Mouse (Mus musculus) hematopoietic stem cell, adult 5-6 weeks (primary cell): ENCODE measurements around the gene Zfp365. TPM values are rescaled to one million over a fixed set of nuclear protein-coding genes. Genes with fewer than 3 reads are reported as not detected.
A peak's percentile ranks its signal among the peaks of the same experiment; 100 is the strongest.

Source experiments
- ATAC-seq, 2 experiments: fragments of 125-278 bp in 1 of 2; replicated peaks in 1 of 2; 2 replicates each; pipeline ENCODE4 v1.8.0; 2016 to 2017; ENCODE audit warnings: inconsistent platforms in 2 of 2, mild to moderate bottlenecking in 2 of 2, moderate number of reproducible peaks in 2 of 2, low read depth in 1 of 2, moderate TSS enrichment in 1 of 2; ENCODE audit not compliant: low FRiP score in 2 of 2, poor library complexity in 2 of 2, severe bottlenecking in 2 of 2, insufficient read depth in 1 of 2, low TSS enrichment in 1 of 2
- total RNA-seq: library from RNA; stranded (forward); fragments of 172-1452, 232-1000 nt; gene quantifications from 2 replicates; pipeline ENCODE4 v1.2.3, GENCODE M21; 2017

Gene Zfp365
- 0.19 and 0.20 TPM in 2 replicates for total RNA-seq

- ATAC-seq: peak; percentile 40 to 55; a peak in 3 of 4 replicates
Observed at GRCm38 (mm10) chr10:67912337-67912776, at the start of gene Zfp365. Zfp365 (minus strand) TSS chr10:67912662.

- ATAC-seq: peak; percentile 42 to 91; a peak in 2 of 4 replicates
Observed at GRCm38 (mm10) chr10:67959982-67960381, 47.5 kb upstream of the Zfp365 start.

DNA sequence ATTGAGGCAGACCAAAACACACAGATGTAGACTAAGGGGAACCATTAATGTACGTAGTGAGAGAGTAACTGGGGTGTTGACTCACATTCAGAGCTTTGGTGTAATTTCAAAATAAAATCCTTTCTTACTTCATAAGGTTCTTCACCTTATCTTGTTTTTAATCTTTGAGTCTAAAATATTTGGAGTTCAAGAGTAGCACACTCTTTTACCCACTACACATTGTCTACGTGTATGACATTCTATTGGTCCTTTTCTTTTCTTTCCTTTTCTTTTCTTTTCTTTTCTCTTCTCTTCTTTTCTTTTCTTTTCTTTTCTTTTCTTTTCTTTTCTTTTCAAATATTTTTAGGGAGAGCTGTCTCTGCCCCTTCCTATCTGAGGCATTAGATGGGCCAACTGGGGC, 43.5 kb upstream of the Zfp365 start:
- ATAC-seq: no peak

- ATAC-seq: no peak
Observed at GRCm38 (mm10) chr10:67951690-67952089, 39.2 kb upstream of the Zfp365 start.

DNA sequence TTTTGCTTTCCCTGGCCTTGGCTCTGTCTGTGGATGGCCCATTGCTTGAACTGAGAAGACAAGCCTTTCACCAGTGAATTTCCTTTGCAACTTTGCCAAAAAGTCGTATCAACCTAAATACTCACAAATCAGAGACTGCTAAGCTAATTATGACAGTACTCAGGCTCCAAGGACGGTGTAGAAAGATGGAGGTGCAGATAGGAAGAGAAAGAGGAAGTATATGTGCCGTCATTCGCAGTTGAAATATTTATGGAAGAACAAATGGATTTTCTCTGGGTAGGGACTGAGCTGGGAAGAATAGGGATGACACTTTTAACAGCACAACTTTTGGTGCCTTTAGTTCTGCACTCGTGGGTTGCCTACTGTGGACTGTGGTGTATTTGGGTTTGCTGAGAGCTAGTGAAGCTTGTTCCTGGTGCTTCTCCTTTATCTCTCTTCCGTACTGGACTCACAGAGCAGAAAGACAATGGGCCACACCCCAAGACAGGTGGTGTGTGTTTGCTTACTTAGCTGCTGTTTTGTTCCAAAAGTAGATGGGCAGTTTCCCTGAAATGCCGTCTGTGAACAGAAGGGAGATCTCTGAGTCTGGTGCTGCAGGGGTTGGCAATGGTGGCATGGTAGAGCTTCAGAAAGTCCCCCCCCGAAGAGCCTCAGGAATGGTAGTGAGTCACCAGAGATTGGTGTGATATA, 37.7 kb upstream of the Zfp365 start:
- ATAC-seq: no peak; a peak in 1 of 4 replicates

DNA sequence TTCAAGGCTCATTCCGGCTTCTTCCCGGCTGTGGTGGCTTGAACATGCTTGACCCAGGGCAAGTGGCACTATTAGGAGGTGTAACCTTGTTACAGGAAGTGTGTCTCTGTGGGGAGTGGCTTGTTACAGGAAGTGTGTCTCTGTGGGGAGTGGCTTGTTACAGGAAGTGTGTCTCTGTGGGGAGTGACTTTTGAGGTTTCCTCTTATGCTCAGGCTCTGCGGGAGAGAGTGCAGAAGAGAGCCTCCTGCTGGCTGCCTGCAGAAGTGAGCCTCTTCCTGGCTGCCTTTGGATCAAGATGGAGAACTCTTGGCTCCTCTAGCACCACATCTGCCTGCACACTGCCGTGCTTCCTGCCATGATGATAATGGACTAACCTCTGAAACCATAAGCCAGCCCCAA, 31.1 kb upstream of the Zfp365 start:
- peak; percentile 82 to 84; a peak in 3 of 4 replicates for ATAC-seq

DNA sequence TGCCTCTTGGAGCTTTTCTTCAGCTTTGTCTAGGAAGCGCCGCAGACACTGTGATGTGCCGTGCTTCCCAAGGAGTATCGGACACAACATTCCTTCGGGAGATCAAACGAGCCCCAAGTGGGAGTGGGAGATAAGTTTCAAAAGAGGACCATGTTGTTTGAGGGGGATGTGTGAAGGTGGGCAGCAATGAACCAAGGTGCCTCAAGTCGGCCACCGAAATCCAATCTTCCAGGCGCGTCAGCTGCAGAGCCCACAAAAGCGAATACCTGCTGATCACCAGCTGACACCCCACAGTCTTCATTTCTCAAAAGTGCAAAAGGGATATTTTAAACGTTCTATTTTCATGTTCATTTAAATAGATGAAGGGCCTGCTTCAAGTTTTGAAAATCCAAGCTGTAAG, 27.1 kb upstream of the Zfp365 start:
- ATAC-seq: no peak

- no peak for ATAC-seq
Observed at GRCm38 (mm10) chr10:67937775-67938174, 25.3 kb upstream of the Zfp365 start.

GRCm38 (mm10) chr10:67936944-67937343, 24.5 kb upstream of the Zfp365 start:
- ATAC-seq: no peak

DNA sequence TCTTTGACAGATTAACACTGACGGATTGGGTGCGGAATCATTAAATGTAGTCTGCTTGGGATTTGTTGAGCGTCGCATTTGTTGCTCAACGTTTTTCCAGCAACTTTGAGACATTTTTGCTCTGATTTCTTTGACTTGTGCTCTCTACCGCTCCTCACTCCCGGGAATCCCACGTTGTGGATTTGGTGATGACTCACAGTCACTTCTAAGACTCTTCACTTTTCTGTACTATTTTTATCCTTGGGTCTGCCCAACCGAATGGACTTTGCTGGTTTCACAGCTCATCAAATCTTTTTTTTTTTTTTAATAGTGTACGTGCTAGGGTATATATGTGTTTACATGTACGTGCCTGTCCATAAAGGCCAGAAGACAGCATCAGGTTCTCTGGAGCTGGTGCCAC, 20.3 kb upstream of the Zfp365 start:
- ATAC-seq: no peak

GRCm38 (mm10) chr10:67931328-67931727, 18.9 kb upstream of the Zfp365 start:
- no peak for ATAC-seq

GRCm38 (mm10) chr10:67928584-67928983, 16.1 kb upstream of the Zfp365 start:
- ATAC-seq: peak; percentile 45 to 69; a peak in 3 of 4 replicates

DNA sequence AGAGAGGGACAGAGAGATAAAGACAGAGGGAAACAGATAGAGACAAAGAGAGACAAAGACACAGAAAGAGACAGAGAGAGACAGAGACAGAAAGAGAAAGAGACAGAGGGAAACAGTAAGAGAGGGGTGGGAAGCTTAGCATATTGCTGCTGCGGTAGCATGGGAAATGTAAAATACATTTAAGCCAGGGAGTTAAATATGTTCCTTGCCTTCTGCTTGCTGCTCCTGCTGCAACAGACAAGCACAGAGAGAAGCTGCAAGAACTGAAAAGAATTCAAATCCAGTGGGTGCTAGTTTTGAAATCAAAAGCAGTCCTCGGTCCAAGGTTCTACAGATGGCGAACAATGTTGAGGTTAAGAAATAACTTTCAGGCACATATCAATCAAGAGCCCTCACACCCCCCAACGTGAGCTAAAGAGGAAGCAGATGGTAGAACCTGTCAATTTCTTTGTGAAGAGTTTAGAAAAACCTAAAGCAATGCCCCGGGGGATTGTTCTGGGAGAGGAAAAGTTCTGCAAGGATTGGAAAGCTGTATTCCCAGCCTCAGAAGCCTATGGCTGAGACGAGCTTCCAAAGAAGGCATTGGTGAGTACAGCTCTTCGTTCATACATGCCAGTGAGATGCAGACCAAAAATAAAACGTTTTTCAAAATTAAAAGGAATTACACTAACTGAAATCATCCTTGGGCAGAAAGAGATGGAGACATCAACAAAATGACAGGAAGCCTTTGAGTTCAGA, 15.4 kb upstream of the Zfp365 start:
- ATAC-seq: 0 out of 4 replicates have a peak, but pooled peaks of 1 of the 2 experiments have one; percentile 12

DNA sequence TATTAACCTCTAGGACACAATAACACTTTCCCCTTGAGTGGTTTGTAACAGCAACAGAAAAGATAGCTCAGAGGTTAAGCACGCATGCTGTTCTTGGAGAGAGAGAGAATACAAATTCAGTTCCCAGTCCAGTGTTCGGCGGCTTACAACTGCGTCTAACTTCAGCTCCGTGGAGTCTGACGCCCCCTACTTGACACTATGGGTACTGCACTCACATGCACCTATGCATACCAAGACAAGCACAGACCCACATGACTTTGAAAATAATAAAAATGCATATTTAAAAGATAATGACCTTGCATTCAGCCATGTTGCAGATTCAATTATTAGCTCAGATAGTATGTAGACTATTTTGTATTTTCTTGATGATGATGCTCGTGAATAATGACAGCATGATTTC, 11.6 kb upstream of the Zfp365 start:
- no peak for ATAC-seq

DNA sequence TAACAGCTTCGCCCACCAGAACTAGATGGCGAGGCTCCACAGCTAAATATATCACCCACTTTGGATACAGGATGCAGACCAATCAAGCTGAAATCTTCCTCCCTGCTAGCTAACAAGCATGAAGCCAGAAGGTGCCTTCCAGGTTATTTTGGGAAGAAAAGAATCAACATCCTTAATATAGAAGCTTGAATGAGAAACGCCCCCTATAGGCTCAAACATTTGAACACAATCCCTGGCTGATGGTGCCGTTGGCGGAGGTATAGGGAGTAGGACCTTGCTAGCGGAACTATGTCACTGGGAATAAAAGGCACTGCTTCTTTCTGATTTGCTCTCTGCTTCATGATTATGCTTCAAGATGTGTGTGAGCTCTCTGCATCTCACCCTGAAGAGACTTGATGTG, 9.3 kb upstream of the Zfp365 start:
- no peak for ATAC-seq

GRCm38 (mm10) chr10:67919706-67920105, 7.2 kb upstream of the Zfp365 start:
- no peak for ATAC-seq

DNA sequence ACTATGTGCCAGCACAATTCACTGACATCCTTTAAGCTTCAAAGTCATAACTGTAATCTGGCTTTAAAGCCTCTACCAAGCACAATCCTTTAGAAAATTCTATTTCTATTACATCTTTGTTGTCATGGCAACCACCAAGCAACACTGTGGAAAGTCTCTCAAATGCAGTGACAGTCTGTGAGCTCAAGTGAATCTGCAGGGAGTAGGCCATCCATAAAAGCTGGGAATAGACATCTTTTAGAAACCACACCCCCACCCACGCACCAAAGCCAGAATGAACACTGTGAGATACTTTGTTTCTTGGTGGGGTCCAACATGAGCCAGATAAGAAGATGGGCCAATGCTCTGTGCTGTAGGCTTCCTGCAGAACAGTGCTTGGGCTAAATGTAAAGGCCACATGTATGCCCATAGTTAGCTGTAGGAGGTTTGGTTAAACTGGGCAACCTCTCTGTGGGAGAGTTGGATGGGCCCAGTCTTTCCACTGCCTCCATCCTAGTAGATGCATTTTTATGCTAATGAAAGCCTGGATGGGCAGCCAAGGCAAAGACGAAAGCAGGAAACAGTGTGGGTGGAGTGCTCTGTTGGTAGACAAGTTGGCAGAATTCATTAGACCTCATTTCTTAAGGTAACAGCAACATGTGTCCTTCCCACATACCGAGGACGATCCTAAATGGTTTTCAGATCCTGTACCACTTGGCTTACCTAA, 5.9 kb upstream of the Zfp365 start:
- no peak for ATAC-seq

DNA sequence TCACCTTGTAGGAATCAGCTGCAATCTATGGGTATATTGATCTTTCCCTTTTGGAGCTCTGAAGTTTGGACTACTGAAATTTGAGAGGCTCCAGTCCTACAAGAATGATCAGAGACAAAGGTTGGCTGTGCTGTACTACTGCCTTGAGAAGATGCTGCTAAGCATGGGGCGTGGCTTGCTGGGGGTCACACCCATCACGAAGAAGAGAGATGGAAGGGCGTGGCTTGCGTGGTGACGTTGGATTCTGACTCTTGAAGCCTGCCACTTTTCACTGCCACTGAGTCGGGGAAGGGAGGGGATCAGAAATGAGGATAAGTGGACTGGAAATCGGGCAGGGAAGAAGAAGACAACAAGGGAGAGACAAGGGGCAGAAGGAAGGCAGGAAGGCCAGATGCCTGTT, 4.9 kb upstream of the Zfp365 start:
- ATAC-seq: no peak
